Mouse (Mus musculus) midbrain, embryonic 16.5 days (tissue): ENCODE measurements around the gene Bag5. TPM values are rescaled to one million over a fixed set of nuclear protein-coding genes. Genes with fewer than 3 reads are reported as not detected.

Source experiments
- ATAC-seq: fragments of 200-750 bp; cut with Nextera tagmentation; 2 replicates; pipeline ENCODE4 v1.8.0; 2017; ENCODE audit warnings: moderate TSS enrichment
- H3K27ac ChIP-seq: fragments of 300-500 bp; sonication (generic); 2 replicates; pipeline ENCODE4 v1.5.1; 2014; ENCODE audit warnings: mild to moderate bottlenecking, low read length, mixed read lengths
- H3K27me3 ChIP-seq: fragments of 300-500 bp; sonication (generic); 2 replicates; pipeline ENCODE4 v1.6.1; 2014; ENCODE audit warnings: low read depth, low read length, mixed read lengths; ENCODE audit not compliant: control insufficient read depth, insufficient read depth
- H3K36me3 ChIP-seq: fragments of 300-500 bp; sonication (generic); 2 replicates; pipeline ENCODE4 v1.6.1; 2014; ENCODE audit warnings: mild to moderate bottlenecking, low read length, moderate library complexity, mixed read lengths; ENCODE audit not compliant: control insufficient read depth, insufficient read depth
- H3K4me1 ChIP-seq: fragments of 300-500 bp; sonication (generic); 2 replicates; pipeline ENCODE4 v1.6.1; 2014; ENCODE audit warnings: mild to moderate bottlenecking, low read length, mixed read lengths; ENCODE audit not compliant: control insufficient read depth, insufficient read depth
- H3K4me2 ChIP-seq: fragments of 300-500 bp; sonication (generic); 2 replicates; pipeline ENCODE4 v1.6.1; 2014; ENCODE audit warnings: mild to moderate bottlenecking, low read length, mixed read lengths
- H3K4me3 ChIP-seq: fragments of 300-500 bp; sonication (generic); 2 replicates; pipeline ENCODE4 v1.5.1; 2014; ENCODE audit warnings: low read depth, mild to moderate bottlenecking, low read length, moderate library complexity, mixed read lengths
- H3K9ac ChIP-seq: fragments of 300-500 bp; sonication (generic); 2 replicates; pipeline ENCODE4 v1.6.1; 2014; ENCODE audit warnings: low read depth, low read length, mixed read lengths
- H3K9me3 ChIP-seq: fragments of 300-500 bp; sonication (generic); replicated peaks from 2 replicates; pipeline ENCODE4 v1.6.1; 2014; ENCODE audit warnings: mild to moderate bottlenecking, low read length, mixed read lengths; ENCODE audit not compliant: control insufficient read depth, poor library complexity, severe bottlenecking
- WGBS: fragments of 180-500 bp; shearing (Covaris S2); extraction: QIAGEN DNeasy Blood & Tissue Kit; methylation state at CpG from one replicate; pipeline ENCODE4 v1.1.7; 2014; 5-methylcytosine and 5-hydroxymethylcytosine counted together
- polyA plus RNA-seq: library from polyadenylated mRNA; unstranded; fragments of >200 nt; fragmentation: Nextera tagmentation; extraction: Ambion mirVana; gene quantifications from 2 replicates; pipeline ENCODE4 v1.2.1, GENCODE M21; 2015

Bag5 gene
- polyA plus RNA-seq, 1 experiment from 2014 or later = 70.4 TPM

- Histone ChIP-seq H3K27ac (peak overlapping the region; percentile 50), H3K36me3 (peaks cover 20% of the 10 kb centered on the region), H3K4me2 (no peak overlapping the region), H3K4me1 (peaks cover 10% of the 10 kb centered on the region), H3K9ac (no peak overlapping the region), H3K27me3 (no peaks in the 10 kb centered on the region), H3K4me3 (no peak overlapping the region), H3K9me3 (no peaks in the 10 kb centered on the region)
- WGBS = 81% methylated on average over 4 of the region's 4 CpGs
- no peak for ATAC-seq
Observed at GRCm38 (mm10) chr12:111708181-111708580, 4.9 kb downstream of the Bag5 start.

GRCm38 (mm10) chr12:111705186-111705973 lies 7.7 kb downstream of the Bag5 start:
- no peaks in the 10 kb centered on the region for H3K27me3 ChIP-seq
- no peak overlapping the region for H3K9ac ChIP-seq
- peaks cover 12% of the 10 kb centered on the region for H3K36me3 ChIP-seq
- H3K4me3 ChIP-seq = no peak overlapping the region
- no peaks in the 10 kb centered on the region for H3K4me1 ChIP-seq
- no peak overlapping the region for H3K27ac ChIP-seq
- H3K4me2 ChIP-seq = no peak overlapping the region
- H3K9me3 ChIP-seq = no peaks in the 10 kb centered on the region
- 81% methylated on average over 15 of the region's 15 CpGs for WGBS
- no peak for ATAC-seq

GRCm38 (mm10) chr12:111704609-111705008 lies 8.4 kb downstream of the Bag5 start:
- Histone ChIP-seq H3K27ac (no peak overlapping the region), H3K4me3 (no peak overlapping the region), H3K4me2 (no peak overlapping the region), H3K27me3 (no peaks in the 10 kb centered on the region), H3K4me1 (no peaks in the 10 kb centered on the region), H3K9ac (no peak overlapping the region), H3K36me3 (peaks cover 6% of the 10 kb centered on the region), H3K9me3 (no peaks in the 10 kb centered on the region)
- no peak for ATAC-seq
- WGBS = 64% methylated on average over 9 of the region's 9 CpGs

- H3K4me1 ChIP-seq = no peaks in the 10 kb centered on the region
- H3K36me3 ChIP-seq = no peaks in the 10 kb centered on the region
Observed at GRCm38 (mm10) chr12:111703301-111703700, 9.8 kb downstream of the Bag5 start.

GRCm38 (mm10) chr12:111700920-111701458 lies 12.1 kb downstream of the Bag5 start:
- Histone ChIP-seq H3K4me1 (no peaks in the 10 kb centered on the region), H3K27ac (no peak overlapping the region), H3K9ac (no peak overlapping the region), H3K4me2 (no peak overlapping the region), H3K9me3 (no peaks in the 10 kb centered on the region), H3K27me3 (no peaks in the 10 kb centered on the region), H3K36me3 (no peaks in the 10 kb centered on the region), H3K4me3 (no peak overlapping the region)
- no peak for ATAC-seq
- 81% methylated on average over 9 of the region's 9 CpGs for WGBS

More at GRCm38 (mm10) chr12:111703301-111703700, 9.8 kb downstream of the Bag5 start:
- no peak for ATAC-seq
- H3K27me3 ChIP-seq = no peaks in the 10 kb centered on the region
- no peak overlapping the region for H3K27ac ChIP-seq
- H3K4me3 ChIP-seq = no peak overlapping the region
- no peak overlapping the region for H3K9ac ChIP-seq
- 83% methylated on average over 3 of the region's 3 CpGs for WGBS
- no peaks in the 10 kb centered on the region for H3K9me3 ChIP-seq
- H3K4me2 ChIP-seq = no peak overlapping the region

GRCm38 (mm10) chr12:111699542-111699941 lies 13.5 kb downstream of the Bag5 start:
- H3K4me3 ChIP-seq = no peak overlapping the region
- H3K4me1 ChIP-seq = peaks cover 10% of the 10 kb centered on the region
- 91% methylated on average over 4 of the region's 4 CpGs for WGBS
- no peak overlapping the region for H3K4me2 ChIP-seq
- no peaks in the 10 kb centered on the region for H3K27me3 ChIP-seq
- no peak for ATAC-seq
- H3K9ac ChIP-seq = no peak overlapping the region
- no peak overlapping the region for H3K27ac ChIP-seq
- no peaks in the 10 kb centered on the region for H3K36me3 ChIP-seq
- H3K9me3 ChIP-seq = no peaks in the 10 kb centered on the region

GRCm38 (mm10) chr12:111698346-111698913 lies 14.6 kb downstream of the Bag5 start:
- Histone ChIP-seq H3K27ac (no peak overlapping the region), H3K4me3 (no peak overlapping the region), H3K9me3 (no peaks in the 10 kb centered on the region), H3K36me3 (no peaks in the 10 kb centered on the region), H3K4me1 (peaks cover 21% of the 10 kb centered on the region), H3K4me2 (no peak overlapping the region), H3K27me3 (no peaks in the 10 kb centered on the region), H3K9ac (no peak overlapping the region)
- ATAC-seq = no peak
- 81% methylated on average over 6 of the region's 6 CpGs for WGBS

GRCm38 (mm10) chr12:111697708-111698107 lies 15.3 kb downstream of the Bag5 start:
- ATAC-seq = no peak
- H3K36me3 ChIP-seq = no peaks in the 10 kb centered on the region
- H3K27ac ChIP-seq = no peak overlapping the region
- H3K4me2 ChIP-seq = no peak overlapping the region
- H3K9me3 ChIP-seq = no peaks in the 10 kb centered on the region
- H3K4me3 ChIP-seq = no peak overlapping the region
- H3K27me3 ChIP-seq = no peaks in the 10 kb centered on the region
- H3K4me1 ChIP-seq = peaks cover 23% of the 10 kb centered on the region
- no peak overlapping the region for H3K9ac ChIP-seq
- 82% methylated on average over 4 of the region's 4 CpGs for WGBS

GRCm38 (mm10) chr12:111696239-111696638 lies 16.8 kb downstream of the Bag5 start:
- no peak overlapping the region for H3K4me2 ChIP-seq
- peak overlapping the region; percentile 2; the same call in 1 of the 2 replicates for H3K27ac ChIP-seq
- H3K27me3 ChIP-seq = no peaks in the 10 kb centered on the region
- H3K36me3 ChIP-seq = no peaks in the 10 kb centered on the region
- H3K9me3 ChIP-seq = no peaks in the 10 kb centered on the region
- no peak overlapping the region for H3K4me3 ChIP-seq
- WGBS = 15% methylated on average over 6 of the region's 6 CpGs
- H3K9ac ChIP-seq = no peak overlapping the region
- no peak for ATAC-seq
- peaks cover 23% of the 10 kb centered on the region for H3K4me1 ChIP-seq
